Mouse (Mus musculus) midbrain, embryonic 16.5 days (tissue): ENCODE results near the gene Kcna10. TPM values are rescaled to one million over a fixed set of nuclear protein-coding genes. Genes with fewer than 3 reads are reported as not detected.

Source experiments
- ATAC-seq: fragments of 200-750 bp; cut with Nextera tagmentation; 2 replicates; pipeline ENCODE4 v1.8.0; 2017; ENCODE audit warnings: moderate TSS enrichment
- H3K27ac ChIP-seq: fragments of 300-500 bp; sonication (generic); 2 replicates; pipeline ENCODE4 v1.5.1; 2014; ENCODE audit warnings: mild to moderate bottlenecking, low read length, mixed read lengths
- H3K27me3 ChIP-seq: fragments of 300-500 bp; sonication (generic); 2 replicates; pipeline ENCODE4 v1.6.1; 2014; ENCODE audit warnings: low read depth, low read length, mixed read lengths; ENCODE audit not compliant: control insufficient read depth, insufficient read depth
- H3K36me3 ChIP-seq: fragments of 300-500 bp; sonication (generic); 2 replicates; pipeline ENCODE4 v1.6.1; 2014; ENCODE audit warnings: mild to moderate bottlenecking, low read length, moderate library complexity, mixed read lengths; ENCODE audit not compliant: control insufficient read depth, insufficient read depth
- H3K4me1 ChIP-seq: fragments of 300-500 bp; sonication (generic); 2 replicates; pipeline ENCODE4 v1.6.1; 2014; ENCODE audit warnings: mild to moderate bottlenecking, low read length, mixed read lengths; ENCODE audit not compliant: control insufficient read depth, insufficient read depth
- H3K4me2 ChIP-seq: fragments of 300-500 bp; sonication (generic); 2 replicates; pipeline ENCODE4 v1.6.1; 2014; ENCODE audit warnings: mild to moderate bottlenecking, low read length, mixed read lengths
- H3K4me3 ChIP-seq: fragments of 300-500 bp; sonication (generic); 2 replicates; pipeline ENCODE4 v1.5.1; 2014; ENCODE audit warnings: low read depth, mild to moderate bottlenecking, low read length, moderate library complexity, mixed read lengths
- H3K9ac ChIP-seq: fragments of 300-500 bp; sonication (generic); 2 replicates; pipeline ENCODE4 v1.6.1; 2014; ENCODE audit warnings: low read depth, low read length, mixed read lengths
- H3K9me3 ChIP-seq: fragments of 300-500 bp; sonication (generic); replicated peaks from 2 replicates; pipeline ENCODE4 v1.6.1; 2014; ENCODE audit warnings: mild to moderate bottlenecking, low read length, mixed read lengths; ENCODE audit not compliant: control insufficient read depth, poor library complexity, severe bottlenecking
- WGBS: fragments of 180-500 bp; shearing (Covaris S2); extraction: QIAGEN DNeasy Blood & Tissue Kit; methylation state at CpG from one replicate; pipeline ENCODE4 v1.1.7; 2014; 5-methylcytosine and 5-hydroxymethylcytosine counted together
- polyA plus RNA-seq: library from polyadenylated mRNA; unstranded; fragments of >200 nt; fragmentation: Nextera tagmentation; extraction: Ambion mirVana; gene quantifications from 2 replicates; pipeline ENCODE4 v1.2.1, GENCODE M21; 2015

The Kcna10 gene
- polyA plus RNA-seq, 1 experiment from 2014 or later = not detected

DNA sequence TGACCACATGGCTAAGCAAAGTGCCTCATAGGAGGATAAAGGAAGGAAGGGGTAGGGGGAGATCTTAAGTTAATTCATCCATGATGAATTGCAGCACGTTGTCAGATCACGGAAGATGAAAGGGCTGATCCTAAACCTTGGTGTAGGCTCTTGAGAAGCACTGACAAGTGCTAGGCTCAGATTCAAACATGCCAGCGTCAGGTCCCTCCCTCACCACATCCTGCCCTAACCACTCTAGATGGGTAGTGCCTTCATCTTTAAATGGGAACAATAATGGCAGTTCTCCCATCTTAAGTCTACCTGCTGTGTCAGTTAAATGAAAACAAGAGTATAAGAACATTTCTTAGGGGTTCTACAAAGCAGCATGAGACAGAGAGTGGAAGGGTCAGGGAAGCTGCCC is 2.7 kb downstream of the Kcna10 start:
- H3K36me3 ChIP-seq = no peaks in the 10 kb centered on the region
- no peak overlapping the region for H3K4me2 ChIP-seq
- WGBS = 49% methylated on average over 3 of the region's 3 CpGs
- H3K27ac ChIP-seq = no peak overlapping the region
- H3K27me3 ChIP-seq = no peaks in the 10 kb centered on the region
- H3K4me3 ChIP-seq = no peak overlapping the region
- H3K4me1 ChIP-seq = peaks cover 7% of the 10 kb centered on the region
- no peaks in the 10 kb centered on the region for H3K9me3 ChIP-seq
- no peak for ATAC-seq
- H3K9ac ChIP-seq = no peak overlapping the region

DNA sequence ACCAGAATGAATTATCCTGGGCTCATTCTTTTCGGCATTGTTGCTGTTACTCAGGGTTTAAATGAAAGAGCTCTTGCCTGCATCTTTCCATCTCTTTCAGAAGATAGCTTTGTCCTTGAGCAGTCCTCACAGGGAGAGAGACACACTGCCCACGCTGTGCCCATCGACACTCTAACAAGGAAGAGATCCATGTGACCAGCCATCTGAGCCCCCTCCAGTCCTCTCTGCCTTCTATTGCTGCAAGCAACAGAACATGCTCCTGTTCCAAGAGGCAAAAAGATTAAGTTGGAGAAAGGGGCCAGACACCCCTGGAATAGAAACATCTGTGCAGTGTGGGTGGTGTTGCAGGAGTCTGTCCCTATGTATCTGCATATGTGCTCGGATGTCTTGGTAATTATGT is 4.2 kb downstream of the Kcna10 start:
- H3K4me1 ChIP-seq = peaks cover 7% of the 10 kb centered on the region
- no peaks in the 10 kb centered on the region for H3K36me3 ChIP-seq
- H3K27ac ChIP-seq = no peak overlapping the region
- no peak overlapping the region for H3K4me3 ChIP-seq
- no peak for ATAC-seq
- no peak overlapping the region for H3K4me2 ChIP-seq
- no peak overlapping the region for H3K9ac ChIP-seq
- 66% methylated on average over 4 of the region's 4 CpGs for WGBS
- no peaks in the 10 kb centered on the region for H3K9me3 ChIP-seq
- no peaks in the 10 kb centered on the region for H3K27me3 ChIP-seq

DNA sequence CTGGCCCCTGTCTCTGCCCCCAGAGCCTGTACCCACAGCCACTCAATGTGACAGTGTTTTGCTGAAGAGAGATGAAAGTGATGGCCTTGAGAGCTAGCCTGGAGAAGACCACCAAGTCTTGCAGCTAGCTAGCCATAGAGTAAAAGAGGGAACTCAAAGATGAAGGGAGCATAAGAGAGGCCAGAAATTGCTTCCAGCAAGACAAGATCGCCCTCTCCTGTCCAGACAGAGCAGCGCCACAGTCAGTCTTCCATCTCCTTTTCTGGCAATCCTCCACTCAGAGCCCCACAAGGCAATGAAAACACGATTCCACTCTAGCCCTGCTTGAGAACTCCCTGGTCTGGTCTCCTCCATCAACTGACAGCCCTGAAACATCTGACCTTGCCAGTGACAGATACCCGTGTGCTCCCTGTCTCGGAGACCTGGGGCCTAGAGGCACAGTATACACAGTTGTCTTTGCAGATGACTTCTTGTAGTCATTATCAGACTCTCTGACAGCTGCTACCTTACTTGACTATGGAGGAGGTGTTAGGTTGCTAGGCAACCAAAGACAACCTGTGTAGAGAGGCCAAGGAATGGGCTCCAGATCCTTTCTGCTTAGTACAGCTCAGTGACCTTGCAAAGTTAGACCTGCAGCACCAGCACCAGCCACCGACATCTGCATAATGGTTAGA is 5.5 kb downstream of the Kcna10 start:
- H3K9me3 ChIP-seq = no peaks in the 10 kb centered on the region
- no peaks in the 10 kb centered on the region for H3K27me3 ChIP-seq
- H3K9ac ChIP-seq = no peak overlapping the region
- H3K36me3 ChIP-seq = no peaks in the 10 kb centered on the region
- H3K4me3 ChIP-seq = no peak overlapping the region
- WGBS = 39% methylated on average over 6 of the region's 6 CpGs
- H3K4me1 ChIP-seq = peaks cover 7% of the 10 kb centered on the region
- no peak overlapping the region for H3K4me2 ChIP-seq
- H3K27ac ChIP-seq = no peak overlapping the region
- ATAC-seq = peak; percentile 81

DNA sequence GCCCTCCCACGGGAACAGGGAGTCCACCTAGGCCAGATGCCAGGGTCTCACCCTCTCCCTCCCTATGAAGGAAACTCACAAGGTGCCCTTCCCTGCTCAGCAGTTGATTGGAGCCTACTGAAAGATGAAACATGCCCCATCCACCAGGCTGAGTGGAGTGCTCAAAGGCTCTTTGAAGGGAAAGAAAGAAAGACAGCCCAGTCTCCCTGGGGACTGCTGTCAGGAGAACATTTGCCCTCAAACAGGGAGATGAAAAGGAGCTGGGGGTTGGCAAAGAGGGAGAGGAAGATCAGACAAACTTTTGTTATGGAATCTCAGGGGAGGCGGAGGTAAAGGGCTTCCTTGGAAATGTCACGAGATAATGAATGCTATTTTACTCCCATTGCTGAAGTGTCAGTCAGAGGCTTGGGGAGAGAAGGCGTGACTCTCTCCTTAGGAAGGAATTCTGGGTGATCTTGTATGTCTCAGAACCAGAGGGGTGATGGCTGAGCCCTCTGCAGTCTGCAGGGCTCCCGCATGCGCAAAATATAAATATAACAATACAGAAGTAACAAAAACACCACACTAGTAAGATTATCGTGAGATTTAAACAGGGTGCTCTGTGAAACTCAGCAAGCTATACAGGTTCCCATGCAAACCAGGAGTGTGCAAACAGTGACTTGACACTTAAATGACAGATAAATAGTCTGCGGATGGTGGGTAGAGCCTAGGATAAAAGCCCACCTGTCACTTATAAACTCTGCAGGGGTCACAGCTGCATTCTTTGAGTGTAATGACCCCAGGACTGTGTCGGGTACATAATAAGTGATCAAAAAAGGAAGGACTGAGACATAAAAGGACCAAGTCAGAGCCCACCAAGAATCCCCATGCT is 18.7 kb downstream of the Kcna10 start:
- Histone ChIP-seq H3K27ac (no peak overlapping the region; the same call in 1 of the 2 replicates), H3K27me3 (no peaks in the 10 kb centered on the region), H3K4me2 (no peak overlapping the region), H3K4me3 (no peak overlapping the region), H3K36me3 (no peaks in the 10 kb centered on the region), H3K9ac (no peak overlapping the region), H3K4me1 (peaks cover 7% of the 10 kb centered on the region), H3K9me3 (no peaks in the 10 kb centered on the region)
- peak; percentile 84 for ATAC-seq
- 26% methylated on average over 9 of the region's 9 CpGs for WGBS

DNA sequence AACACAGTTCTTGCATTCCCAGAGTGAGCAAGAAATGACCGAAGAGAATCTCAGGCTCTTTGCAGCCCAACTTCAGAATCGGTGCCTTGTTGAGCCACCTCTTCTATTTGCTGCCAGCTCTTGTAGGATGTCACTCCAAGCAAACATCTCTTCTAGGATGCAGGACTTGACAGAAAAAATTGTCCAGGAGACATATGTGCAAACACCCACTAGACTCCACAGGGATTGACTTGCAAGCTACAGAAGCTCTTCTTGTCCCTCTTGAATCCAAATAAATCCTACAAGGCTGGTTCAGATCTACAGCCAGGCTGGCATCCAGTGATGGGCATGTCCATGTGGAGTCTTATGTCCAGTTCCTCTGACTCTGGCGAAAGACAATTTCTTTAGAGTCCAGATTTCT is 21.6 kb downstream of the Kcna10 start:
- Histone ChIP-seq H3K36me3 (no peaks in the 10 kb centered on the region), H3K9me3 (no peaks in the 10 kb centered on the region), H3K27ac (no peak overlapping the region), H3K4me3 (no peak overlapping the region), H3K9ac (no peak overlapping the region), H3K27me3 (no peaks in the 10 kb centered on the region), H3K4me2 (no peak overlapping the region), H3K4me1 (peaks cover 25% of the 10 kb centered on the region)
- ATAC-seq = no peak
- WGBS = 94% methylated on average over 3 of the region's 3 CpGs

DNA sequence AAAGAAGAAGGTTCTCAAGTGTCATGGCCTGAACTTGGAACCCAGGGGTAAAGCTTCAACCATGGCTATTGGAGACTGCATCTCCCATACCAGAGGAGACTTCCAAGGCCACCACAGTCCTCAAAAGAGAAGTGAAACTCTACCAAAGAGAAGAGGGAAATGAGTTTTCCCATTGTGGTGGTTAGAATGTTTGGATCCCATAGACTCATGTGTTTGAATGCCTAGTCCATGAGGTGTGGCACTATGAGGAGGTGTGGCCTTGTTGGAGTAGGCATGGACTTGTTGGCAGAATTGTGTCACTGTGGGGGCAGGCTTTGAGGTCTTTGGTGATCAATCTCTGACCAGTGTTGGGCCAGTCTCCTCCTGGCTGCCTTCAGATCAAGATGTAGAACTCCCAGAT is 22.3 kb downstream of the Kcna10 start:
- Histone ChIP-seq H3K4me2 (no peak overlapping the region), H3K36me3 (no peaks in the 10 kb centered on the region), H3K4me3 (no peak overlapping the region), H3K9ac (no peak overlapping the region), H3K27me3 (no peaks in the 10 kb centered on the region), H3K9me3 (no peaks in the 10 kb centered on the region), H3K27ac (no peak overlapping the region), H3K4me1 (peaks cover 25% of the 10 kb centered on the region)
- no peak for ATAC-seq

DNA sequence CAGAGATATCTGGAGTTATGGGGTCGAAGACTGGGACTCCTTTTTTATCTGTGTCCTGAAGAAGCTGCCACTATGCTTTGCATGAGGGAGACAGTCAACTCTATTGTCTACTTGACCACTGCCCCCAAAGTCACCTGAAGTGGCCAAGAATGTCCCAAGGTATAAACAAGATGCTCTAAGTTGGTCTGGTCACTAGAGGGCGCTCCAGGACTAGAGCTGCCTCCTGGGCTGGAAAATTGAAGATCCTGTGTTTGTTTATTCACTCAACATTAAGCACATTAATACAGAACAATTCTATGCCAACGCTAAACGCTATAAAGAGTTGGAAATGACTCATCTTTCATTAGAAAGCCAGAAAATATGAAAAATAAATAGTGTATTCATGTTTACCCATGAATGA is 23.1 kb downstream of the Kcna10 start:
- no peak overlapping the region for H3K4me2 ChIP-seq

DNA sequence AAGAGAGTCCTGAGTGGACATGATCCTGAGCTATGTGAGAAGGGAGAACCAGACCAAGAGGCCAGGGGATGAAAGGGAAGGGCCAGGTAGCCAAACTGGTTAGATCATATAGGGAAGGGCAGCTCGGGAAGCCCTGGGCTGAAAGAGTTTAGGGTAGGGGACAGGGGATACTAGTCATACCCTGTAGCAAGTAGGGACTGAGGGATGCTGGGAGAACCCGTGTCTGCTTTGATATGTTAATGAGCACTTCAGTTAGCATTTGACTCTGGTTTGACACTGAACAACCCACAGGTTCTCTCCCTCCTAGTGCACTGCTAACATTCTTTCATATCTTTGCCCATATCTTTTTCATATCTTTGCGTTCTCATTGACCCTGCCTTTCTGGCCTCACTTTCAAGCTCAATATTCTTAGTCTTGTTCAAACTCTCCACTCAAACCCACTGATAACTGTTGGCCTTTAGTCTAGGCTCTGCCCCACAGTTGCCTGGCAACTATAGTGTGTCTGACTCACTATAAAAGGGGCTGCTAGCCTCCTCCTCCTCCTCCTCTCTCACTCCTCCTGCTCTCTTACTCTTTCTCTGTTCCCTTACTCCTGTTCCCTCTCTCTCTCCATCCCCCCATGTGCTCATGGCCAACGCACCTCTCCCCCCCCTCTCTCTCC is 23.8 kb downstream of the Kcna10 start:
- H3K9me3 ChIP-seq = no peaks in the 10 kb centered on the region
- H3K27me3 ChIP-seq = no peaks in the 10 kb centered on the region
- H3K27ac ChIP-seq = no peak overlapping the region
- peak; percentile 10; the same call in 1 of the 2 replicates for ATAC-seq
- H3K36me3 ChIP-seq = no peaks in the 10 kb centered on the region
- WGBS = 32% methylated on average over 4 of the region's 4 CpGs
- H3K9ac ChIP-seq = no peak overlapping the region
- no peak overlapping the region for H3K4me2 ChIP-seq
- H3K4me1 ChIP-seq = peaks cover 22% of the 10 kb centered on the region
- H3K4me3 ChIP-seq = no peak overlapping the region

More for the DNA sequence above, 23.1 kb downstream of the Kcna10 start:
- H3K4me1 ChIP-seq = peaks cover 25% of the 10 kb centered on the region
- ATAC-seq = no peak
- H3K4me3 ChIP-seq = no peak overlapping the region
- H3K27ac ChIP-seq = no peak overlapping the region
- H3K27me3 ChIP-seq = no peaks in the 10 kb centered on the region
- H3K9ac ChIP-seq = no peak overlapping the region
- H3K9me3 ChIP-seq = no peaks in the 10 kb centered on the region
- 16% methylated on average over 4 of the region's 4 CpGs for WGBS
- H3K36me3 ChIP-seq = no peaks in the 10 kb centered on the region
